Mouse (Mus musculus) kidney, embryonic 15.5 days (tissue): ENCODE measurements around the gene Myh7b. TPM values are rescaled to one million over a fixed set of nuclear protein-coding genes. Genes with fewer than 3 reads are reported as not detected.
A peak's percentile ranks its signal among the peaks of the same experiment; 100 is the strongest.

ENCODE experiments used
- ATAC-seq: fragments of 200-750 bp; cut with Nextera tagmentation; replicated peaks from 2 replicates; pipeline ENCODE4 v1.8.0; 2017; ENCODE audit warnings: moderate TSS enrichment; ENCODE audit not compliant: low FRiP score
- H3K27ac ChIP-seq: fragments of 300-500 bp; sonication (generic); 2 replicates; pipeline ENCODE4 v1.5.1; 2015; ENCODE audit warnings: mild to moderate bottlenecking, inconsistent platforms
- H3K27me3 ChIP-seq: fragments of 300-500 bp; sonication (generic); 2 replicates; pipeline ENCODE4 v1.6.1; 2015; ENCODE audit warnings: inconsistent platforms
- H3K36me3 ChIP-seq: fragments of 300-500 bp; sonication (generic); 2 replicates; pipeline ENCODE4 v1.6.1; 2015; ENCODE audit warnings: inconsistent platforms
- H3K4me1 ChIP-seq: fragments of 300-500 bp; sonication (generic); 2 replicates; pipeline ENCODE4 v1.6.1; 2015; ENCODE audit warnings: inconsistent platforms
- H3K4me2 ChIP-seq: fragments of 300-500 bp; sonication (generic); 2 replicates; pipeline ENCODE4 v1.6.1; 2015; ENCODE audit warnings: moderate library complexity, mild to moderate bottlenecking, inconsistent platforms
- H3K4me3 ChIP-seq: fragments of 300-500 bp; sonication (generic); replicated peaks from 2 replicates; pipeline ENCODE4 v1.5.1; 2015; ENCODE audit warnings: mild to moderate bottlenecking, inconsistent platforms
- H3K9ac ChIP-seq: fragments of 300-500 bp; sonication (generic); 2 replicates; pipeline ENCODE4 v1.6.1; 2015; ENCODE audit warnings: mild to moderate bottlenecking, inconsistent platforms
- H3K9me3 ChIP-seq: fragments of 300-500 bp; sonication (generic); replicated peaks from 2 replicates; pipeline ENCODE4 v1.6.1; 2016; ENCODE audit warnings: inconsistent platforms
- WGBS: fragments of 180-500 bp; shearing (Covaris S2); methylation state at CpG from one replicate; pipeline ENCODE4 v1.1.7; 2015; ENCODE audit warnings: mixed read lengths; 5-methylcytosine and 5-hydroxymethylcytosine counted together
- polyA plus RNA-seq: library from polyadenylated mRNA; unstranded; fragments of >200 nt; fragmentation: Nextera tagmentation; extraction: Ambion mirVana; gene quantifications from 2 replicates; pipeline ENCODE4 v1.2.1, GENCODE M21; 2015

The Myh7b gene
- polyA plus RNA-seq, 1 experiment from 2014 or later, result 0.93 TPM

- no peak for ATAC-seq
- Histone ChIP-seq H3K27ac (no peak overlapping the region), H3K36me3 (peaks cover 4% of the 10 kb centered on the region; the same call in 1 of the 2 replicates), H3K9ac (no peak overlapping the region), H3K9me3 (no peaks in the 10 kb centered on the region), H3K27me3 (no peaks in the 10 kb centered on the region), H3K4me3 (no peak overlapping the region), H3K4me1 (no peaks in the 10 kb centered on the region), H3K4me2 (no peak overlapping the region)
- 48% methylated on average over 5 of the region's 5 CpGs for WGBS
Measured at GRCm38 (mm10) chr2:155583927-155584530, 27.0 kb upstream of the Myh7b start.

- H3K9me3 ChIP-seq, result no peaks in the 10 kb centered on the region
- 90% methylated on average over 9 of the region's 9 CpGs for WGBS
- no peaks in the 10 kb centered on the region for H3K27me3 ChIP-seq
- H3K4me3 ChIP-seq, result no peak overlapping the region
- H3K27ac ChIP-seq, result no peak overlapping the region
- H3K36me3 ChIP-seq, result peaks cover 4% of the 10 kb centered on the region; the same call in 1 of the 2 replicates
- no peak overlapping the region for H3K9ac ChIP-seq
- no peak for ATAC-seq
- no peaks in the 10 kb centered on the region for H3K4me1 ChIP-seq
- no peak overlapping the region for H3K4me2 ChIP-seq
Measured at GRCm38 (mm10) chr2:155585082-155585481, 25.9 kb upstream of the Myh7b start.

GRCm38 (mm10) chr2:155585486-155585885, 25.5 kb upstream of the Myh7b start:
- no peak overlapping the region for H3K4me2 ChIP-seq
- H3K27ac ChIP-seq, result no peak overlapping the region
- ATAC-seq, result no peak
- H3K36me3 ChIP-seq, result peaks cover 3% of the 10 kb centered on the region; the same call in 1 of the 2 replicates
- no peaks in the 10 kb centered on the region for H3K27me3 ChIP-seq
- H3K9ac ChIP-seq, result no peak overlapping the region
- H3K9me3 ChIP-seq, result no peaks in the 10 kb centered on the region
- WGBS, result 69% methylated on average over 10 of the region's 10 CpGs
- no peak overlapping the region for H3K4me3 ChIP-seq
- no peaks in the 10 kb centered on the region for H3K4me1 ChIP-seq

- Histone ChIP-seq H3K4me1 (peaks cover 13% of the 10 kb centered on the region), H3K27me3 (no peaks in the 10 kb centered on the region), H3K9ac (no peak overlapping the region), H3K9me3 (no peaks in the 10 kb centered on the region), H3K4me3 (no peak overlapping the region), H3K36me3 (no peaks in the 10 kb centered on the region), H3K27ac (no peak overlapping the region), H3K4me2 (no peak overlapping the region)
- ATAC-seq, result no peak
- 69% methylated on average over 3 of the region's 3 CpGs for WGBS
Measured at GRCm38 (mm10) chr2:155588136-155588535, 22.9 kb upstream of the Myh7b start.

- Histone ChIP-seq H3K4me2 (no peak overlapping the region), H3K27ac (no peak overlapping the region), H3K36me3 (no peaks in the 10 kb centered on the region), H3K4me3 (no peak overlapping the region), H3K9ac (no peak overlapping the region), H3K9me3 (no peaks in the 10 kb centered on the region), H3K4me1 (peaks cover 15% of the 10 kb centered on the region), H3K27me3 (no peaks in the 10 kb centered on the region)
- 77% methylated on average over 6 of the region's 6 CpGs for WGBS
- no peak for ATAC-seq
Measured at GRCm38 (mm10) chr2:155589521-155589920, 21.5 kb upstream of the Myh7b start.

GRCm38 (mm10) chr2:155590876-155591275, 20.1 kb upstream of the Myh7b start:
- Histone ChIP-seq H3K27me3 (no peaks in the 10 kb centered on the region), H3K27ac (no peak overlapping the region), H3K4me1 (peaks cover 15% of the 10 kb centered on the region), H3K4me3 (no peak overlapping the region), H3K9me3 (no peaks in the 10 kb centered on the region), H3K36me3 (no peaks in the 10 kb centered on the region), H3K9ac (no peak overlapping the region), H3K4me2 (peak overlapping the region; percentile 76; the same call in 1 of the 2 replicates)
- 90% methylated on average over 2 of the region's 2 CpGs for WGBS
- ATAC-seq, result no peak

GRCm38 (mm10) chr2:155591676-155592075, 19.3 kb upstream of the Myh7b start:
- Histone ChIP-seq H3K4me3 (peak overlapping the region; percentile 71), H3K9ac (peak overlapping the region; percentile 70), H3K4me1 (peaks cover 15% of the 10 kb centered on the region), H3K27ac (peak overlapping the region; percentile 91), H3K9me3 (no peaks in the 10 kb centered on the region), H3K27me3 (no peaks in the 10 kb centered on the region), H3K4me2 (peak overlapping the region; percentile 76), H3K36me3 (no peaks in the 10 kb centered on the region)
- 5% methylated on average over 6 of the region's 6 CpGs for WGBS
- ATAC-seq, result no peak

- no peaks in the 10 kb centered on the region for H3K36me3 ChIP-seq
- peak; percentile 95 for ATAC-seq
- under 1% methylated on average over 53 of the region's 53 CpGs for WGBS
- H3K4me2 ChIP-seq, result peak within 1 kb of the TSS; percentile 76
- H3K9me3 ChIP-seq, result no peaks in the 10 kb centered on the region
- H3K9ac ChIP-seq, result peak within 1 kb of the TSS; percentile 70
- peak within 1 kb of the TSS; percentile 91 for H3K27ac ChIP-seq
- H3K4me1 ChIP-seq, result peaks cover 18% of the 10 kb centered on the region
- H3K27me3 ChIP-seq, result no peaks in the 10 kb centered on the region
- peak within 1 kb of the TSS; percentile 71 for H3K4me3 ChIP-seq
Measured at GRCm38 (mm10) chr2:155592137-155592853, 18.7 kb upstream of the Myh7b start, which contains the start of gene Gss. Gene Gss, minus strand, starts transcription at chr2:155592810.

- no peak for ATAC-seq
- no peaks in the 10 kb centered on the region for H3K27me3 ChIP-seq
- peak overlapping the region; percentile 76 for H3K4me2 ChIP-seq
- H3K36me3 ChIP-seq, result no peaks in the 10 kb centered on the region
- peak overlapping the region; percentile 71 for H3K4me3 ChIP-seq
- no peaks in the 10 kb centered on the region for H3K9me3 ChIP-seq
- peak overlapping the region; percentile 68 for H3K9ac ChIP-seq
- H3K4me1 ChIP-seq, result peaks cover 18% of the 10 kb centered on the region
- WGBS, result 2% methylated on average over 9 of the region's 9 CpGs
- H3K27ac ChIP-seq, result peak overlapping the region; percentile 76
Measured at GRCm38 (mm10) chr2:155592854-155593283, 18.1 kb upstream of the Myh7b start.

GRCm38 (mm10) chr2:155595516-155595915, 15.5 kb upstream of the Myh7b start:
- H3K27me3 ChIP-seq, result no peaks in the 10 kb centered on the region
- no peak overlapping the region for H3K9ac ChIP-seq
- WGBS, result 85% methylated on average over 6 of the region's 6 CpGs
- no peak for ATAC-seq
- no peaks in the 10 kb centered on the region for H3K9me3 ChIP-seq
- H3K27ac ChIP-seq, result no peak overlapping the region
- H3K4me3 ChIP-seq, result no peak overlapping the region
- no peaks in the 10 kb centered on the region for H3K36me3 ChIP-seq
- no peak overlapping the region for H3K4me2 ChIP-seq
- H3K4me1 ChIP-seq, result peaks cover 18% of the 10 kb centered on the region

GRCm38 (mm10) chr2:155603707-155604106, 7.3 kb upstream of the Myh7b start:
- 69% methylated on average over 3 of the region's 3 CpGs for WGBS
- no peak overlapping the region for H3K4me2 ChIP-seq
- H3K4me1 ChIP-seq, result peaks cover 11% of the 10 kb centered on the region
- H3K9me3 ChIP-seq, result no peaks in the 10 kb centered on the region
- no peaks in the 10 kb centered on the region for H3K27me3 ChIP-seq
- H3K4me3 ChIP-seq, result no peak overlapping the region
- H3K36me3 ChIP-seq, result no peaks in the 10 kb centered on the region
- no peak for ATAC-seq
- 0 out of 2 replicates have a peak overlapping the region, but pooled peaks have one; percentile 6 for H3K9ac ChIP-seq
- H3K27ac ChIP-seq, result no peak overlapping the region

- Histone ChIP-seq H3K27me3 (no peaks in the 10 kb centered on the region), H3K36me3 (no peaks in the 10 kb centered on the region), H3K4me1 (peaks cover 11% of the 10 kb centered on the region), H3K9ac (no peak overlapping the region), H3K4me3 (no peak overlapping the region), H3K27ac (no peak overlapping the region), H3K4me2 (no peak overlapping the region), H3K9me3 (no peaks in the 10 kb centered on the region)
- ATAC-seq, result peak; percentile 82
- WGBS, result 17% methylated on average over 10 of the region's 10 CpGs
Measured at GRCm38 (mm10) chr2:155604560-155605235, 6.3 kb upstream of the Myh7b start.
